Mouse (Mus musculus) urinary bladder, adult 18-20 months (tissue): ENCODE results near the gene Arhgef25.

ENCODE experiments used
- DNase-seq, 2 experiments: peaks; one replicate each; pipeline ENCODE4 v3.0.0; 2022; ENCODE audit warnings: low spot score in 2 of 2, mixed read lengths in 2 of 2

Gene Arhgef25

DNA sequence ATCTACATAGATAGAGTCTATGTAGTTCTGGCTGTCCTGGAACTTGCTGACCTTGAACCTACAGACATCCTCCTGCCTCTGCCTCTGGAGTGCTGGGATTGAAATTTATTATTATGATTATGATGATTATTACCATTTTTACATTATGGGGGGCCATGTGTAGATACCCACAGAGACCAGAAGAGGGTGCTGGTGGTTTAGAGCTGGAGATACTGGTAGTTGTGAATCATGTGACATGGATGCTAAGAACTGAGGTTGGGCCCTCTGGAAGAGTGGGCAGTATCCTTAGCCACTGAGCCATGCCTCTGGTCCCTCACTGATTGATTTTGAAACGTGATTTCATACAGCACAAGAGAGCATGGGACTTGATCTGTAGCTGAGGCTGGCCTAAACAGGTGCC lies 3.4 kb downstream of the Arhgef25 start:
- no peak for DNase-seq

DNA sequence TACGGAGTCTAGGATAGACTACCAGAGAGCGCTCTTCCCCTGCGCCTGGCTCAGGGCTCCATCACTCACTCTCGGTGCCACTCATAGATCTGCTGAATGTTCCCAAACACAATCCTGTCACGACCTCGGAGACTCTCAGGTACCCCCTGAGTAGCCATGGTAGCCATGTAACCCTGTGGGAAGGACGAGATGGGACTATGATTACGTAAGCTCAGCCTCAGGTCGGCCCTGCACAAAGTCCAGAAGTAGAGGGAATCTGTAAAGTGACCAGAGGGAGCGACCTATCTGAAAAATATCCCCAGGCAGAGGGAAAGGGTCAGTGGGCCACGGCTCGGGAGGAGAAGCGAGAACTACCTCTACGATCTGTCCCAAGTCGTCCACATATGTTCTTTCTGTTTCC lies 4.4 kb downstream of the Arhgef25 start:
- no peak for DNase-seq

DNA sequence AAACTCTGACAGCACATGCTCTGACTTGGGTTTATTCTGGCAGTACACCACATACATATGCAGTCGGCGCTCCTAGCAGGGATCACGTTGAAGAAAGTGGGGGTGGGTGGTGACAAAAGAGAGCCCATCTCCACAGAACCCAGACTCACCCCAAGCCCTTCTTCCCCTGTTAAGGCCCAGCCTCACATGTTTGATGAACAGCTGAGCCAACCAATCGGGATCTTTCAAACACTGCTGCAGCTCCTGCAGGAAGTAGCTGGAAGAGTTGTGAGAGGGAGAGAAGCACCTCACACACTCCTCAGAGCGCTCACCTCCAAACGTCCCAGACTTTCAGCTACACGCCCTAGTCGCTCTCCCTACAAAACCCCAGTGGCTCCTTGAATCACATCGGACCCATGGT lies 4.8 kb downstream of the Arhgef25 start:
- no peak for DNase-seq

DNA sequence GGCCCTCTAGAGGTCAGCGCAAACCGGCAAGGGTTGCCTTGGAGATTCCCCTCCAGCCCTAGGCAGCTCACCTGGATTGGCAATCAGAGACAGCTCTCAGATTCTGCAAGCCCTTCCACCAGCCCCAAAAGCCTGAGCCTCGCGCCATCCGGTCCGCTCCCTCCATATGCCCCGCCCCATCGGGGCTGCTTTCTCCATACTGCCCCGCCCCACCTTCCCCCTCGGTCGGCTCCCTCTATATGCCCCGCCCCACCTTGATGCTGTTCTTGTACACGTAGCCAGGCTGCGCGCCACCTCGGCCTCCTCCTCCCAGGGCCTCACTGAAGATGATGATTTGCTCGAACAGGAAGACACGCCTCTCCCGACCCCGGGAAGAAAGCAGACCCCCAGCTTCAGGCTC lies 6.1 kb downstream of the Arhgef25 start:
- DNase-seq: no peak

DNA sequence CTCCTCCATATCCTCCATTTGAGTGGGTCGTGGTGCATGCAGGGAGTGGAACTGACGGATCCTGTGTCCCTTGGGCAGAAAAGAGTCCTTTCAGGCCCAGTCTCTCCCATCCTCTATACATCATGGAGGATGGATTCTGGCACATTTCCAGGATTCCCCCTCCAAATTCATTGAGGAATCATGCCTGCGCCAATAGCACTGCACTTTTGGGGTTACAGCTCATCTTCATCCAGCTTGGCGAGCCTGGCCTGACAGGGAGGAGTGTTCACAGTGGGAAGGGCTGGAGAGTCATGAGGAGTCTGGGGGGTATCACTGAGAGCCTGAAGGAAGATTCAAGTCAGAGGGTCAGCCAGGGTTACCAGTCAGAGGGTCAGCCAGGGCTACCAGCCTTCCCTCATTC lies 7.3 kb downstream of the Arhgef25 start:
- DNase-seq: no peak

DNA sequence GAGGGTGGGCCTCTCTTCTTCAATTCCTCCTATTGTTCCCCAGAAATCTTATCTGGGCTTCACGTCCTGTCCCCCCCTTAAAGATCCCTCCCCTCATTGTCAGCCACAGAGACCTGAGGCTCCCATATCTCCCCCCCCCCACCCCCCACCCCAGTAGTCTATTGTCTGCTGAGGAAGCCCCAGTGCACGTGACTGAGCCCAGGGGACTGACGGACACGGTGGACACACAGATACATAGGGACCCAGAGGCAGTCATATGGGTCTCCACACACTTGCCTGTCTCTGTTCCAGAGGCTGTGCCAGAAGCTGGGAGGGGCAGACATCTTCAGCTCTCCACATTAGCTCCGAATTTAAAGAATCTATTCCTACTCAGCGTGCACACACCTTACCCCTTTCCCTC lies 8.3 kb downstream of the Arhgef25 start:
- DNase-seq: no peak

DNA sequence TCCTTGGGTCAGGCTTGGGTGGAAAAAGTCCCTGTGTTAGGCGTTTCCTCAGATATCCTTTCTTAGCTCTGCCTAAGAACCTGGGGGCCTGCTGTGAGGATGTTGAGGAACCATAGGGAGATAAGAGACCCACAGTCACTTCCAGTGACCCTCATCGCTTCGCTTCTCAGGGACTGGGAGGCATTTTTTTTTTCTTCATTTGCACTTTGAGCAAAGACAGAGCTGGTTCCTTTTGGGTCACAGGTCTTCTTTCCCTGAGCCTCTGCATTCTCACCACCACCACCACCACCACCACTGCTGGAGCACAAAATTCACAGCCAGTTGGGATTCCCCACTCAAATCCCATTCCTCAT lies 9.2 kb downstream of the Arhgef25 start:
- DNase-seq: no peak

DNA sequence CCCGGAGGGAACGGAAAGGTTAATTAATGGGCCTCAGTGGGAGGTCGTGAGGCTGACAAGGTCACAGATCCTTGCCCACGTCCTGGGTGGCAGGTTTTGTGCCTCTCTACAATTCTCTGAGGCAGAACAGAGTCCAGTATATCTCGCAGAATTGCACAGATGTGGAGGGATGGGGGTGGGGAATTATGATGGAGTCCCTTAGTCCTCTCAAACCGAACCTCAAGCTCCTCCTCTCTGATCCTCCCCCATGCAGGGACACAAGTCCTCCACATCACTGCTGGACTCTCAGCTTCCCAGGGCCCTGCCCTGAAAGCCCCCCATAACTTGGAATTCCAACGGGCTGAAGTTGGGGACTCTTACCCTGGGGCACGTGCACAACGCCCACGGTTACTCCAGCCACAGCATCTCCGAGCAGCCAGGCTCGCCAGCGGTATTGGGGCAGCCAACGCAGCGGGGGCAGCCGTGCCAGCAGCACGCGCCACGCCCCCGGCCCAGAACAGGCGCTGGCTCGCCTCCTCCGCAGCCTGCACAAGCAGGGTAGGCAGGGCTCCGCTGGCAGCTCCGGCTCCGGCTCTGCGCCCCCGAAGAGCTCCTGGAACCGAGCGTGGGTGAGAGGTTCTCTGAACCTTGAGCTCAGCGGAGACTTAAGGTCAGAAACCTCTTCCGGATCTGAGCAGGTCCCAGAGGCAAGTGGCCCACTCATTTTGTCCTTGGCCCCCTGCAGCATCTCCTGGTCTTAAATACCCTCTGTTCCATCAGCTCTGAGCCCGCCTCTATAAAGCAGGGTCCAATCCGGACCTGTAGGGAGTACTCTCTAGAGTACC lies 9.8 kb downstream of the Arhgef25 start, which contains the start of gene Slc26a10:
TSS of gene Slc26a10 (minus strand) at position 775 of the 824 bp plus-strand sequence.
- DNase-seq: no peak

DNA sequence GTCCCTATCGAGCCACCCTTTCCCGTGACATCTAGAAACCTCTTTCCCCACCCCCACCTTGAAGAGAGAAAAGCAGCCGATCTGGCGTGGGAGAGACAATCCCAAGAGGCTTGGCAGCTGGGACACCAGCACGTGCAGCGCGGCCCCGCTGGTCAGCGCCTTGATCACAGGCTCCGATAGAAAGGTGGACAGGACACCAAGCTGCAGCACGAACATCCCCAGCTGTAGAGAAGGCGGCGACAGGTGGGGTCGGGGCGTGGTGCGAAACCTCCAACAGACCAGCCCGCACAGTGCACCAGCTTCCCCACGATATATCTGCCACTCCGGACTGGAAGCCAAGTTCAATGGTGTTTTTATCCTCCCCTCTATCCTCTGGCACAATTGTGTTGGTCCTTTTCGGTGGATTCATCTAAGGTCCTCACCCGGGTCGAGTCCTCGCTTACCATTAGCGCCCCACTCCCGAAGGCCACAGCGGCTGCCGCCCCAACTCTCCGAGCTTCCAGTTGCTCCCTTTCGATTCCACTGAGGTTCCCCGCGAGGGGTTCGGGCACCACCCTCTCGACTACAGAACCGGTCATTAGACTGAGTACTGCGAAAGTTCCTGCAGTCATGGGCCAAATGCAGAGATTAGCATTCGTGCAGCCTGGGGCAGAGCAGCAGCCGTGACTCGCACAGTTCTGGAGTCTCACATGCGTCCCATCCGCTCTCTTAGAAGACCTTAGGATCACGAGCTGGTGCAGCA lies 11.4 kb downstream of the Arhgef25 start:
- DNase-seq: no peak

DNA sequence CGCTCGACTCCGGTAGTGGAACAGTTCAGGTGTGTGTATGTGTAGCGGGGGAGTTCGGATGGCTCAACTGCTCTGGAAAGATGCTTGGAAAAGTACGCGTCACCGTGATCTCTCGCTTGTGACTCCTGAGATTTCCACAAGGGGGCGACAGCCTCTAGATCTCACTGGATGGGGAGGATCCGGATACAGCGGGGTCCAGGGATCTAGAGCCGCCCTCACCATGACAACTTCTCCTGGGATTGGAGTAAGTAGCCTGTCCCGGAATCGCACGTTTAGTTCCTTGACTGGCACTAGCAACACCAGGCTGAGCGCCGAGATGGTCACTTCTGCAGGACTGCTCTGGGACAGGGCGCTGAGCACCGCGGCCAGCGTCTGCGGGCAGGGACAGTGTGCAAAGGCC lies 12.2 kb downstream of the Arhgef25 start:
- DNase-seq: peak in 1 of 2 experiments; percentile 46

DNA sequence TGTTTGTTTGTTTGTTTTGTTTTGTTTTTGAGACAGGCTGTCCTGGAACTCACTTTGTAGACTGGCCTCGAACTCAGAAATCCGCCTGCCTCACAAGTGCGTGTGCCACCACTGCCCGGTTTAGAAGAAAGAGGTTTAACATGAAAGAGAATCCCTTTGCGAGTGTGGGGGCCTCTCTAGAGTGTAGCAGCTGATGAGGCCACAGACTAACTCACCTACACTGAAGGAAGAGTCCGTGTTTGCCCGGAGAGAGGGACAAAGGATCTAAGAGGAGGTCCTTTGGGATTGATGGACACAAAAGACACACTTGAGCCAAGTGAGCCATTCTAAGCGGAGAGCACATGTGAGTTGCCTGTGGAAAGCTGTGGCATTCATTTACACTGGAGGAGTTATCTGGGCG lies 12.6 kb downstream of the Arhgef25 start:
- no peak for DNase-seq

DNA sequence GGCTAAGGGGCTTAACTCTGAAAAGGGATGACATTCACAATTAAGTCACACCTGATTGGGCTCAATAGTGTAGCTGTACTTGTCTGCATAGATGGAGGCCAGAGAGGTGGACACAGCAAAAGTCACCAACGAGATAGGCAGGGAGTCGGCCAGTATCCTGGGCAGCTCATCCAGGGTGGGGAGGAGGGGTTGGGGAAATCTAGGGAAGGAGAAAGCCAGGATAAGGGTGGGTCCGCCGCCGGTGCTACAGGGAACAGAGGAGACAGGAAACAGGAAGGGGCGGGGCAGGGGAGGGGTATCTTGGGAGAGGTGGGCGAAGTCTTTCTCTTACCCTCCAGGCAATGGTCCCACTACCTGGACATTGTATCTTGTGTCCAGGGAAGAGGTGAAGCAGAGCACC lies 13.1 kb downstream of the Arhgef25 start:
- no peak for DNase-seq

DNA sequence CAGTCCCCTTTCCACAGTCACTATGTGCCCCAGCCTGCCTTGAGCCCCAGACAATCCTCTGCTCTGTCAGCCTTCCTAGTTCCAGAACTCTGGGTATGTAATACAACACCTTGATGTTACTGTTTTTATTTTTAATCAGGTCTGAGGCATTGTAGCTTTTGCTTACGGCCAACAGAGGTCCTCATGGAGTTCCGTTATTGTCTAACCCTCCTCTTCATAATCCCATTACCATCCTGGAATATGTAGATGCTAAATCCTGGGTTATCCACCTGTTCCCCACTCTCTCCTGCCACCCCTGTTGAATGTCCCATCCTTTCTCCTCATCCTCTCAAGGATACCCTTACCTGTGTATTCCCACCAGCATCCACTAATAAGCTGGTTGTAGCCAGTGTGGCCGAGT lies 13.7 kb downstream of the Arhgef25 start:
- DNase-seq: no peak

DNA sequence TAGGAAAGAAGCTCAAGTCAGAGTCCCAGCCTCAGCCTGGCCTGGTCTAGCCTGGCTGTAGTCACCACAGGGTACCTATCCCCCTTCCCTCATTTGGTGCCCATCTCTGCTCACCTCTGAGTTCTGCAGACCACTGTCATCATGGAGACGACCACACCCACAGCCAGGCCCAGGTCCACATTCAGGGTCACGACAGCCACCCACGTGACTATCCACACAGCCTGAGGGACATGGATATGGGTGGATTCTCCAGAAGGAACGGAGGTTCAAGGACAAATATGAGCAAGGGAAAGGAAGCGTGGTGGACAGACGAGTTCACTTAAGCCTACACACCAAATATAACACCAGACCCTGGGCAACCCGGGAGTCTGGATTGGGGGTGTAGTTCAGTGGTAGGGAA lies 15.7 kb downstream of the Arhgef25 start:
- no peak for DNase-seq

DNA sequence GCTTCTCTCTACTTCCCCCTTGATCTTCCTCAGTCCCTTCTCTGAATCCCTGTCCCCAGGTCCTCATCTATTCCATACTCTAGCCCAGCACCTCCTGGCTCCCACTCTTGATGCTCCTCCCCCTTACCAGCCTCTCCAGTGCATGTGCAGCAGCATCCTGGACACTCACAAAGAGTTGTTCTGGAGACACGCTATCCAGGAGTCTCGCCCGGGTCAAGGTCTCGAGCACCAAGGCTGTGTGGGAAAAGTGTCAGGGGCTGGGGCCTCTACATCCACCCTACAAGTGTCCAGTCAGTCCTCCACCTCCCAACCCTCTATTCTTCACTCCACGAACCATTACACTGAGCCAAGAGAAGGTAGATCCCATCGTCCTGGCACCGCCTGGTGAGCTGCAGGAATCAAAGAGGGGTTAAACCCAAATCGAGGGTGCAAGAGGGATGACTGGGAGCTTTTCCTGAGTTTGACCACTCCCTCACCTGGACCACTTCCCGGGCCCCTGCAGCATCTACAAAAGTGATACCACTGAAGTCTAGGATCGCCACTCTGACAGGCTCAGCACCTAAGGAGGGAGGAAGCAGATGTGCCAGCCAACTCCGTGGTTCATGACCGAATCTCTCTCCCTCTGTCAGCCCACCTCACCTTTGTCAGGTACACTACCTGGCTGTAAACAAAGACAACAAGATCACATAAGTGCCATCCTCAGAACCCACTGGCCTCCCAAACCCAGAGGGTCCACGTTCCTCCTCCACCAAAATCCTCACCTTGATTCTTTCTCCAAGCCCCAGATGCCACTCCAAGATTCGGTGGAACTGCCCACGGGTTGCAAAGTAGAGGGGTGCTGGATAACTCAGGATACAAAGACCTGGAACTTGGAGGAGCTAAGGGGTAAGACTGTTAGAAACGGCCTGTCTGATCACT lies 16.5 kb downstream of the Arhgef25 start:
- DNase-seq: no peak

DNA sequence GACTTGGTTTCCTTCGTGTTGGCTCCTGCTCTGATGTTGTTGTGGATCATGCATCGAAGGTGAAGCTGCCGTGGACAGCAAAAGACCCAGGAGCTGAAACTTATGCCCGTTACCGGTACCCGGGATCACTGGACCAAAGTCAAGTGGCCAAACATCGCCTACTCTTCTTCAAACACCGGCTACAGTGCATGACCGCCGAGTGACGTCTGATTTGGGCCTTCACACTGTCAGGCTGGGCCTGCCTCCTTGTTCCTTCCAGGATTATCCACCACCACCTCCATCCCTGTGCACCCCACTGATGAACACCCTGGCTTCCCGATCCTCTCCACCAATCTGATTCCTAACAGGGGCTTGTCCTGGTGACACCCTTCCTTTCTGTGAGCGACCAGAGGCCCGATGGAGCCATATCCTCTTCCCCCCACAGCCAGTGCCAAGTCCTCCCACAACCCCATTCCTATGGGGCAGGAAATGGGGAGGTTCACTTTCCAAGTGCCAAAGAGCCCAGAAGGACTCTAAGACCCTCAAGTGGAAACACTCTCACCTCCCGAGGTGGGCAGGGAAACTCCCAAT lies 18.2 kb downstream of the Arhgef25 start:
- no peak for DNase-seq

DNA sequence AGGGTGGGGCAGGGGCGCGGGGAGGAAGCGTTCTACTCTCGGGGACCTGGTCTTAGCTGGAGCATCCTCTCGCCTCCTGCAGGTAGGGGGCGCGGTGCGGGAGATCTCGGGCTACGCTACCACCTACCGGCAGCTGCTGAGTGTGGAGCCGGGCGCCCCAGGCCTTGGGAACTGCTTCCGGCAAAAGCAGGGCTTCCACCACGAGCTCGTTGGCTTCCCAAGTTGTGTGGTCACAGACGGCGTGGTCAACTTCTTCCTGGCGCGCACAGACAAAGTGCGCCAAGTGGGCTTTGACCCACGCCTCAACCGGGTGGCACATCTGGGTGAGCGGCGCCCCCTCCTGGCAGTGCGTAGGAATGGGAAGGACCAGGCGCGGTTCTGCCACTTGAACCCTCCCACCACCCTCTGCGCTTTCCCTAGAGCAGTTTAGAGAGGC lies 19.0 kb downstream of the Arhgef25 start:
- DNase-seq: peak; percentile 46 to 78

DNA sequence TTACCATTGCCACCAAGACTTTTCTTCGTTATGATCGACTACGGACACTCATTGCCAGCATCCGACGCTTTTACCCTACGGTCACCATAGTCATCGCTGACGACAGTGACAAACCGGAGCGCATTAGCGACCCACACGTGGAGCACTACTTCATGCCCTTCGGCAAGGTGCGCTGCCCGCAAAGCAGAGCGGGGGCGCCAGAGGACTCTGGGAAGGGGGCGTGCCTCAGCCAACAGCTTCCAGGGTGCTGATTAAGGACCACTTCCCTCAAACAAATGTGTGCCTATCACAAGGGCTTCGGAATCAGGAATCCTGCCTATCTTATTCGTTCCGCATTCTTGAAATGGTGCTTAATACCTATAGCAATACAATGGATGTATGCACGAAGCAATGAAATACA lies 19.9 kb downstream of the Arhgef25 start:
- no peak for DNase-seq

DNA sequence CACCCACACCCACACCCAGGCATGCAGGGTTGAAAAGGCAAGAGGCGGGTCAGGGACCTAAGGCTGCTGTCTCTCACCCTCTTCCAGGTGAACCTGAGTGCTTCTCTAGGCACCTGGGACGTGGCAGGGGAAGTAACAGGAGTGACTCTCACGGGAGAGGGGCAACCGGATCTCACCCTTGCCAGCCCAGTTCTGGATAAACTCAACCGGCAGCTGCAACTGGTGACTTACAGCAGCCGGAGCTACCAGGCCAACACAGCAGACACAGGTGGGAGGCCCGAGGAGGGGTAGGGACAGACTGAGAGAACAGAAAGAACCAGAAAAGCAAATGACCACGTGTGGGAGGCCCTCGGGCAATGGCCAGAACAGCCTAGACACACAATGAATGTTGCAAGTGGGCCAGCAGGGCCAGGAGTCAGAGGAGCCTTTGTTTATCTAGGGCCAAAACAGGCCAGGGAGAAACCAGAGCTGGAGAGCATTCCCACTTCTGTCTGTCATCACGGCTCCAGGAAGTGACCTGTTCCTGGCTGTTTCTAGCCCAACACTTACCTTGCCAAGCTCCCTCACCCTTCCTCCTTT lies 22.2 kb downstream of the Arhgef25 start:
- peak in 1 of 2 experiments; percentile 30 for DNase-seq

DNA sequence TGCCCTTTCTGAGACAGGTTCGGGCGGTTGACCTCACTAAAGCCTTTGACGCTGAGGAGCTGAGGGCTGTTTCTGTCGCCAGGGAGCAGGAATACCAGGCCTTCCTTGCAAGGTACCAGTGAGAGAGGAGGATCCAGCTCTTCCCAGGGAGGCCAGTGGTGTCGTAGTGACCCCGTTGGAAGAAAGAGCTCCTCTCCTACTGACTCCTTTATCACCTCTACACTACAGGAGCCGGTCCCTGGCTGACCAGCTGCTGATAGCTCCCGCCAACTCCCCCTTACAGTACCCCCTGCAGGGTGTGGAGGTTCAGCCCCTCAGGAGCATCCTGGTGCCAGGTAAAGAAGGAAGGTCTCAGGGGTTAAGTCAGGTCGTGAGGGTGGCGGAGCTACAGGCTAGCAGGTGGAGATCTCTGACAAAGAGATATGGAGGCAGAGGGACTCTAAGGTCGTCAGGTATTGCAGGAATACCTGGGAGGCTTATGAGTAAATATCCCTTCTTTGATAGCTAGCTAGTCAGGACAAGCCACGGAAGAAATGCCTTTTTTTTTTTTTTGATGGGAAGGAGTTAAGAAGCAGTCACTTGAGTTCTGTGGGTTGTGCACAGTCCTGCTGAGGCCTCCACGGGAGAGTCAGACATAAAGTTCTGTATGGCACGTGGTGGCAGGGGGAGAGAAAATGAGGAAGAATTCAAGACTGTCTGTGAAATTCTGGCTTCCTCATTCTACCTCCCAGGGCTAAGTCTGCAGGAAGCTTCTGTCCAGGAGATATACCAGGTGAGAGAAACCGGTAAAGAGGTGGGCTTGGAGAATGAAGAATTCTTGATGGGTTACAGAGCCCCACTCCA lies 22.9 kb downstream of the Arhgef25 start:
- DNase-seq: no peak

DNA sequence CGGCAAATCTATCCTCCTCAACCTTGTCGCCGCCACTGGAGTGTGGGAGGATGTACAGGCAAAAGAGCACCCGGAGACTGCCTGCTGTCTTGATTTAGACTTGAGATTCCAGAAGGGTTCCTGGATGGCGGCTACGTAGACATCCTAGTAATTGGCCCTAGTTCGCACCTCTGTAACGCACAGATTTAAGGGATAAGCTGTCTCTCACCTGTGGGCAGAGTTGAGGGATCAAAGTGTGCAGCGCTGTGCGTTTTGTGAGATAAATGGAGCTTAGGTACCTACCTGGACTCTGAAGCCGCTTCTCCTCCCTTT lies 23.5 kb downstream of the Arhgef25 start:
- DNase-seq: no peak
